Mouse (Mus musculus) granulocyte monocyte progenitor cell, adult 5-6 weeks (primary cell): ENCODE data around the gene Nme7. TPM values are rescaled to one million over a fixed set of nuclear protein-coding genes. Genes with fewer than 3 reads are reported as not detected.
A peak's percentile ranks its signal among the peaks of the same experiment; 100 is the strongest.

ENCODE experiments used
- ATAC-seq: replicated peaks from 2 replicates; pipeline ENCODE4 v1.8.0; 2016; ENCODE audit warnings: mild to moderate bottlenecking, moderate TSS enrichment, inconsistent platforms; ENCODE audit not compliant: poor library complexity, severe bottlenecking
- total RNA-seq, 2 experiments: library from RNA; stranded (forward) in 1 of 2; stranded (reverse) in 1 of 2; fragments of 200-712, 200-1000 nt in 1 of 2; fragments of >200 nt in 1 of 2; fragmentation: Nextera tagmentation in 1 of 2; gene quantifications; 2 replicates each; pipeline ENCODE4 v1.2.3; 2014 to 2017

Gene Nme7
- 13.1 and 23.5 TPM in 2 replicates for total RNA-seq (2014; fragmentation: Nextera tagmentation)
- 43.2 and 53.0 TPM in 2 replicates for total RNA-seq (2017)

DNA sequence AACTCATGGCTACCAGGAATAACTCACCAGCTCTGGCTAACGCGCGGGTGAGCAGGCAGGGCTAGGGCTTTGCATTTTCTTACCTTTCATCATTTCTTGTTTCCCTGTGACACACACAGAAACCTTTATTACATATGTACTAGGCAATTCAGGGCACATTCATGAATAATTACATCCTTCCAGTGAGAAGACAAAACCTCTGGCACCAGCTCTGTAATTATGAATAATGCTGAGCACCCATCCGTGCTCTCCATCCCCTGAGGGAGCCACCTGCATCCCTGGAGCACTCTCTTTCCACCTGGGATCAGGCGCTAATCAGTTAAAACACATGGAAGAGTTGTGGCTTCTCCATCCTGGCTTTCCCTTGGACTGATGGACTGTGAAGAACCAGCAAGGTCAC lies at the start of gene Nme7:
TSS of gene Nme7 (plus strand) at position 301 of the 400 bp plus-strand sequence.
- ATAC-seq, result no peak

GRCm38 (mm10) chr1:164254836-164255235 lies 49.1 kb upstream of the Nme7 start:
- ATAC-seq, result no peak

DNA sequence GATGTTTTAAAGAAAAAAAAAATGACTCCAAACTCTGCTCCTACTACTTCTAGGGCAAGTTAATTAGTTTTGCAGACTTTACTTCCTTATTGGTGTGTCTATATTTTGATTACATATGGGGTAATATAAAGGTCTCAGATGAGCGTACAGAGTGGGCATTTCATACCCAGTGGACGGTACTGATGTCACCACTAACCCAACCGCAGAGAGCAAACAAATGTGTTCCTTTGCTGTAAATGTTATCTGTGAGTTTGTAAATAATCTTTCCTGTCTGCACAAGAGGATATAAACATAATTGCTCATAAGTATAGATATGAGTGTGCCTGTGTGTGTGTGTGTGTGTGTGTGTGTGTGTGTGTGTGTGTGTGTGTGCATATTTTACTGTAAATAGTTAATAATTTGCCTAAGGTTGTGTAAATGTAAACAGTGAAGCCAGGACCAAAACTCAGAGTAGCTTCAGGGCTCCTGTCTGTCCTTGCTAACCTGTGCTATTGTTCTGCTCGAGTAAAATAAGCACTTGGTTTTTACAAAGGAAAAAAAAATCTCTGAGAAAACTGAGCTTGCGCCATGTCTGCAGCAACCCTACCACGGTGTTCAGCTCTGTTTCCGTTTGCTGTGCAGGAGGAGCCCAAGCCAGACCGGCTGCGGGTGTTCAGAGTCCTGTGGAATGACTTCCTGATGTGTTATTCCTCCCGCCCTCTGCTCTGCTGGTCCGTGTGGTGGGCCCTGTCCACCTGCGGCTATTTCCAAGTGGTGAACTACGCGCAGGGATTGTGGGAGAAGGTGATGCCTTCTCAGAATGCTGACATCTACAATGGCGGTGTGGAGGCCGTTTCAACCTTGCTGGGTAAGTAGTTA lies 43.5 kb upstream of the Nme7 start:
- no peak for ATAC-seq

DNA sequence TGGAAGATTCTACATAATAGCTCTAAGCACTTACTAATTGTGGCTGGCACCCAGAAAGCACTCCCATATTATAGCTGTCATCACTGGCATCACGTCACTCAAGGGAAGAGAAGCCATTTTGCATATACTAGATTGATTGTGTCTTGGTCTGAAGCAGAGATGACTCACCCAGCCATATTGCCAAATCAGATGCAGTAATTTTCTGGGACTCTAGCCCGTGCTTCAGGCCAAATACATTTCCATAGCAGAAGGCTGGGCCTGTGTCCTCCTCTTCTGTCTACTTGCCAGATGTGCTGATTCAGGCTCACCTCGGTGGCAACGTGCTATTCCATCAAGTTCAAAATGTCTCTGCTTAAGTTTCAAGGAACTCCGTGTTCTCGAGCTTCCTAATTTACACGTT lies 42.4 kb upstream of the Nme7 start:
- ATAC-seq, result no peak

- ATAC-seq, result no peak
Observed at GRCm38 (mm10) chr1:164270941-164271340, 33.0 kb upstream of the Nme7 start.

GRCm38 (mm10) chr1:164273659-164274058 lies 30.3 kb upstream of the Nme7 start:
- ATAC-seq, result no peak

GRCm38 (mm10) chr1:164275455-164275954 lies 28.4 kb upstream of the Nme7 start, which contains the start of gene Ccdc181:
Gene Ccdc181 (plus strand): TSS chr1:164275585.
- peak; percentile 99 for ATAC-seq

GRCm38 (mm10) chr1:164276552-164276951 lies 27.4 kb upstream of the Nme7 start:
- peak; percentile 33 for ATAC-seq

GRCm38 (mm10) chr1:164279332-164279731 lies 24.6 kb upstream of the Nme7 start:
- no peak for ATAC-seq

DNA sequence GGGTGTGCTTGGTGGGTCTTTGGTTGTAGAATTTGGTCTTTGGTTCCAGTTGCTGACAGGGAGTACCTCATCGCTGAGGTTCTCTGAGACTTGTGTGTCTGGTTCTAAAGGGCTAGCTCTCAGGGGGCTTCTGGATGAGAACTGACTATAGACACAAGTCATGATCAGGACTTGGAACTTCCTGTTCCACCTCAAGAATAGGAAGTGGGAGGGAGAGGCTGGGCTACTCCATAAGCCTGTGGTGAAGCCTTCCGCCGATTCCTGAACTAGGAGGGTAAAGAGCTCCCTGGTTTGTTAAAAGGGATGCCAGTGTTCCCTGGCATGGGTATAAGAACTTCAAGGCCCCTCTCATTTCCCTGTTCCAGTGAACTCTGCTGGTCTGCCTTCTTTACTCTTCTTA lies 19.9 kb upstream of the Nme7 start:
- peak; percentile 66 for ATAC-seq

DNA sequence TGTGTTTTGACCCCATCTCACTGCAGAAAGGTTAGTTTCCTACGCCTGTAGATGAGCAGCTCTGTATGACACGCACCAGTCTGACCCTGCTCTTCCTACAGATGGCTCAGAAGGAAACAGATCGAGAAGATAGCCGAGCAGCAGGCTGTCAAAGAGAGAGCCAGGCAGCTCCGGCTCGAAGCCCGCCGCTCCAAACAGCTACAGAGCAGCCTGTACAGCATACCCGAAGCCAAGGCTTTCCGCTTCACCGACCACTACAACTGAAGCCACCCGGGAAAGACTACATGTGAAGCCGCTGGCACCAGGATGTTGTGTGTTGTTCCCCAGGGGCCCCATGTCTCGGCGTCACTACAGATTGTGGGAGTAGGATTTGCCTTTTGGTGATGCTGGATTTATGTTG lies 16.5 kb upstream of the Nme7 start:
- no peak for ATAC-seq

- no peak for ATAC-seq
Observed at GRCm38 (mm10) chr1:164292040-164292439, 11.9 kb upstream of the Nme7 start.

DNA sequence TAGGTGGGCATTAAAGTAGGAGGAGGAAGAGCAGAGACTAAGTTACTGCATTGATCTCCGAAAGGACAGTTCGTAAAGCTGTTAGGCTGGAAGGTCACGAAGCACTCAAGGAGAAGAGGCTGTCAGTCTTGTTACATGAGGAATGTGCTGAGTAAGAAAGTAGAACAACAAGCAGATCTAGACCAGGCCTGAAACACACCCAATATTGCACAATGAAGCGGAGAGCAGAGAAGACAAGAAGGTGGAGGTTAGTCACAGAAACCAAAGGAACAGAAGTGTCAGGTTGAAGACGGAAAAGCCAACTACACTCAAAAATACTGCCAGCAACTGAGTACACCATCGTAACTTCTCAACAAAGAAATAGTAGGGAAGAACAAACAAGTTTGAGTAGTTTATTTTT lies 9.8 kb upstream of the Nme7 start:
- ATAC-seq, result 0 out of 2 replicates have a peak, but pooled peaks have one; percentile 17

GRCm38 (mm10) chr1:164296473-164296872 lies 7.4 kb upstream of the Nme7 start:
- no peak for ATAC-seq

- peak; percentile 84 for ATAC-seq
Observed at GRCm38 (mm10) chr1:164301949-164302348, 2.0 kb upstream of the Nme7 start.

DNA sequence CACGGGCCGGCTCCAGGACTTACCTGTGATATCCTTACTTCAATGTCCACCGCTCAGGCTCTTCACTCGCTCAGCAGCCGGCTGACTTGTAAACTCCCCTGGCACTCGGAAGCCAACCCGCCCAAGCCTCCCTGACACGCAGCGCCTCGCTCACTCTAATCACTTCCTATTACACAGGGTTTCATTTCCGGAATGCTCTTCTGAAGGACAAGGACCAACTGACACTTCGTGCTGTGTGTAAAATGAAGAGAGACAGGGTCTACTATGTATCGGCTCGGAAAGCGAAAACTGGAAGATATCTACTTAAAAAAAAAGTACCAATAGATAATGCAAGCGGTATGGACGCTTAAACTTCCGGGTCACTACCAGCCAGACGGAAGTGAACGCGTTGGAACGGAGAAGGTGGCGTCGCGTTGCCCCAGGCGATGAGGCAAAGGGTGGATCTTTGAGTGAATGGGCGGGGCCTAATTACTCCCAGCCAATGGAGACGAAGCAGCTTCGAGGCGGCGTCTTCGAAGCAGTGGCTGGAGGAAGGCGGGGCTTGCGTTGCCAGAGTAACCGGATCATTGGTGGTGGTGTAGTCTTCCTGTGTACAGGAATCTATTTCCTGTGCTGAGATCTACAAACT lies 3.3 kb downstream of the Nme7 start, which contains the start of gene Blzf1:
TSS of gene Blzf1 (minus strand) at position 366 of the 628 bp plus-strand sequence.
- peak; percentile 97 for ATAC-seq

- no peak for ATAC-seq
Observed at GRCm38 (mm10) chr1:164307922-164308321, 4.0 kb downstream of the Nme7 start.

DNA sequence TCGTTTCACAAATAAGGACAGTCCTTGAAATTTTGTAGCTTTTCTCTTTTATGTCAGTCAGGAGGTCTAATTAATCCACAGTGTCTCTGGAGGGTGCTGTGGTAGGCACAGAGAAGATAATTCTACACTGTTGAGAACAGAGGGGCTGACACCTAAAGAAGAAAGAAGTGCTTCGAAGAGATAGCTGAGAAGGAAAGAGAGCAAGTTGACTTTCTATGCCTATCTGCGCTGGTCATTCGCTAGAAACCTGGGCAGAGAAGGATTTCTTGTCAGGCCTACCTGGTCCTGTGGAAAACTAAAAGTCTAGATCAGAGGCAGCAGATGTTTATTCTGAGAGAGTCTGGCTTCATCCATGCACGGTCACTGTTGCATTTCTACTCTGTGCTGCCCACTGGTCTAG lies 10.2 kb downstream of the Nme7 start:
- no peak for ATAC-seq

DNA sequence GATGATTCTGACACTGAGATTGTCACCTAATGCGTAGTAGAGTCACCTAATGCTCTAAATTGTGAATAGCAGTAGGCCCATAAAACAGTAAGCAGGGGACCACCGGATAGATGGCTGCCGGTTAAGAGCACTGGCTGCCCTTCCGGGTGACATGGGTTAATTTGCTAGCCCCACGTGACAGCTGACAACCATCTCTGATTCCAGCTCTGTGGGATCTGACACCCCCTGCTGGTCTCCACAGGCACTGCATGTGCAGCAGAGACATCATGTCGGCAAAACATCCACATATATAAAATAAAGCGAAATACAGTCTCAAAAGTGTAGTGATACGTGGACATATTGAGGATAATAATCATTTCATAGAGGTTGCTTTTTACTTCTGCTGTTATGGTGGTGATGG lies 11.3 kb downstream of the Nme7 start:
- peak; percentile 79 for ATAC-seq

DNA sequence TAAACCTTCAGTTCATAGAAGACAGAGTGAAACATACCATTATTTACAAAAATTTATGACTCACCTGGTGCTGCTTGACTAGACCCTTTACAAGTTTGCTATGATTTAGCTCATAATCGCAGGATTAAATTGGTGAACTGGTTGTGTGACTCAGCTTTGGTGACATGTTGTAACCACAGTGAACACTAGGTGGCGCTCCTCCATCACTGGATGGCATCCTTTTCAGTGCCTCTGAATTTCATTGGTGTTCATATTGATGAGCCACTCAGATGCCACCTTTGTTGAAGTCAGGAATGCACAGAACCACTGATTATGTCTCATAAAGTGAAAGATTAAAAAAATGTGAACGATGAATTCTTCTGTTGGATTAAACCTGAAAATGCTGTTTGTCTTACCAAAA lies 12.8 kb downstream of the Nme7 start:
- ATAC-seq, result peak; percentile 89

DNA sequence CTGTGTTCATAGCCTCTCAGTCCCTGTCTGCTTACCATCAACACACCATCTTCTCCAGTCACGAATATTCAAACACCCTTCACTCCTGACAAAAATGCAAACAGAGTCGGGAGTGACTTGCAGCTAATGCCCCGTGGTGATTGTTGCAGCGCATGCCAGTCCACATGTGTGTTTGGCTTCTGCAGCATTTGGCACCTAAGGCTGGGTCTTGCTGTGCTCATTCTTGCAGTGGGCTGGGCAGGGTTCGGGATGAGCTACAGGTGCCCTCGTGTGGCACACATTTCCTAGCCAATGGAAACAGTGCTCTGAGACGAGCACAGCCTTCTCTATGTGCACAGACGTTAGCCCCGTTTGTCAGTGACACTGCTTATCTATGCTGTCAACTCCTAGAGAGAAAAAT lies 13.3 kb downstream of the Nme7 start:
- ATAC-seq, result no peak
